Mouse (Mus musculus) layer of hippocampus, postnatal 10 days (tissue): ENCODE measurements around the gene Wfdc17. TPM values are rescaled to one million over a fixed set of nuclear protein-coding genes. Genes with fewer than 3 reads are reported as not detected.
A peak's percentile ranks its signal among the peaks of the same experiment; 100 is the strongest.

ENCODE experiments used
- DNase-seq, 2 experiments: peaks; one replicate each; pipeline ENCODE4 v3.0.0; 2021; ENCODE audit warnings: low spot score in 2 of 2
- total RNA-seq, 2 experiments: library from RNA; stranded (reverse); gene quantifications; 2 replicates each; pipeline ENCODE4 v1.2.3; 2021

Gene Wfdc17
- total RNA-seq, 2 experiments from 2014 or later, result not detected

DNA sequence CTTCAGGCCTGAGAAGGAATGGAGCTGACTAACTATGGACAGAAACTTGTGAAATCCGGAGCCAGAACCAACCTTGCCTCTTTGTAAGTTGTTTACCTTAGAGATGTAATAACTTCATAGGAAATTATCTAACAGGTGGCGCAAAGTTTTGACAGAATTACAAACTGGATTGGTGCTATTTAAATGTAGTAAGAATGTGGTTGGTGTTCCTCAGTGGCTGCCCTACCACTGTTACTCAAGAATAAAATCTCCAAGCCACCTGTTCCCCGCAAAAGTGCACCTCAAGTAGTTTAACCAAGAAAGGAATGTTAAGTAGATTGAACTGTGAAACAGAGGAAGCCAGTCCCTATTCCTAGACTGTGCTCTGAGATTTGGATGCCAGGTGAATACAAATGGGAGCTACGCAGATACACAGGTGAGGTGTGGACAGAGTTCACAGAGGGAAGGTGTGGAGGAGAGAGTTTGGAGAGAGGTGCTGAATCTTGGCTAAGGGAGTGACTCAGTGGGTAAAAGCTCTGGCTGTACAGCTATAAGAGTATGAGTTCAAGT, 36.7 kb downstream of the Wfdc17 start:
- no peak for DNase-seq

DNA sequence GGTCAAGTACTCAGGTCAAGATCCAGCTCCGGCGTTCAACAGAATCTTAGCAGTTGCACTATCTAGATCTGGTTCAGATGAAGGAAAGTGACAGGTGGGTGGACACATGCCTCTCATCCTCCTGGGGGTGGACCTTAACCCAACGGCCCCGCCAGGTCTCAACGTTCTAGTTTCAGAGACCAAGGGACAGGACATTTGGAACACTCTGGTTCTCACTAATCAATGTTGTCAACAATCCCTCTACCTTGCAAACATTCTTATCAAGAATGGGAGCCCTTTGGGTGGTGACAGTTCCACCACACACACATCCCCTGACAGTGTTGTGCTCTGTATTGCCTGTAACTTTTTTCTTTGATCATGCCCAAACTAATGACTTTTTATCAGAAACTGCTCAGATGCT, 38.0 kb downstream of the Wfdc17 start:
- no peak for DNase-seq

DNA sequence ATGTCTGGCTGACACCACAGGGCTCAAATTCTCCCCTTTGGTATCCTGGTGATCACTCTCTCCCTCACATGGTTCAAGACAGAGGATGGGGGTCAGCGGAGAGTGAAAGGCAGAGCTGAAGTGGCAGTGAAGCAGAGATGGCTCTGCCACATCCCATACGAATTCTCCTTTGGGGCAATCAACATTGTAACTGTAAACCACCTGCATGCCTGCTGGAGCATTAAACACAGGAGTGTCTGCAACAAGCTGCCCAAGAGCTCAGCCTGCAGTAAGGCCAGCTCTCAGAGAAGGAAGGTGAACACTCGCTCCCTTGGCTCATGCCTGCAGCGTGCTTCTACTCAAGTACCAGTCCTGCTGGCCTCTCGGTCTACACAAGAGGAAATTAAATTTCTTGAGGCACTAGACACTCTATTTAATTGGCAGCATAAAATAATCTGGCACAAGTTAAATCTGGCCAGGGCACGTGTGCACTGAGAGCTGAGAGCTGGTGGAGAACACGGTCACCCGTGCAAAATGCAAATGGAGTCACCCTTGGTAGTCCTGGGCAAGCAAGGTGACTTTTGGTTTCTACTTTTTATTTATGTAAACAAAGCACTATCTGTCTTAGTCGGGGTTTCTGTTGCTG, 39.1 kb downstream of the Wfdc17 start:
- no peak for DNase-seq

DNA sequence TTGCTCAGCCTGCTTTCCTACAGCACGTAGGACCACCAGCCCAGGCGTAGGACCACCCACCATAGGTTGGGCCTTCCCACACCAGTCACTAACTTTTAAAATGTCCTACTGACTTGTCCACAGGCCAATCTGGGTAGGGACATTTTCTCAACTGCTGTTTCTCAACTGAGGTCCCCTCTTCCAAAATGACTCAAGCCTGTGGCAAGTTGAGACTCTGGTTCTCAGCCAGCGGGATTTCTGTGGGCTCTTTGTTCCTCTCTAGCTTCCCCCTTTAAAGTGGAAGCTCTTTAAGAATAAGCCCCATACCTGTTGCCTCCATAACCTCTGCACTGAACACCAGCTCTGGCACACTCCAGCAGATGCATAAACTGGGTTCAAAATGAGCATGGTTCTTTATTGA, 39.7 kb downstream of the Wfdc17 start:
- DNase-seq, result no peak

DNA sequence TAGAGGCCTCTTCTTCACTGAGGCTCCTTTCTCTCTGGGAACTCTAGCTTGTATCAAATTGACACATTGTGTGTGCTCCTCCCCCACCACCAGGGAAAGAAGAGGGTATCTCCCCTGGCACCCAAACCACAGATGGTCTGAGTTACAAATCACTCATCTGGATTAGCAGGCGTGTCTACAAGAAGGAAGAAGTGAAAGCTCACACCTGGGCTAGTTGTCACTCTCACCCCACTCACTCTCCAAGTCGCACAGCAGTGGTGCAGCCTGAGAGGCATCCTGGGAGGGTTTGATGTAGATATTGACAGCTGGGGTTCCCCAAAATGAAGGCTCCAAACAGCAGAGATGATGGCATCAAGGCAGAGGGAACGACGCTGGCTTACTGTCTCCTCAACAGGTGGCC, 42.4 kb downstream of the Wfdc17 start:
- DNase-seq, result no peak

DNA sequence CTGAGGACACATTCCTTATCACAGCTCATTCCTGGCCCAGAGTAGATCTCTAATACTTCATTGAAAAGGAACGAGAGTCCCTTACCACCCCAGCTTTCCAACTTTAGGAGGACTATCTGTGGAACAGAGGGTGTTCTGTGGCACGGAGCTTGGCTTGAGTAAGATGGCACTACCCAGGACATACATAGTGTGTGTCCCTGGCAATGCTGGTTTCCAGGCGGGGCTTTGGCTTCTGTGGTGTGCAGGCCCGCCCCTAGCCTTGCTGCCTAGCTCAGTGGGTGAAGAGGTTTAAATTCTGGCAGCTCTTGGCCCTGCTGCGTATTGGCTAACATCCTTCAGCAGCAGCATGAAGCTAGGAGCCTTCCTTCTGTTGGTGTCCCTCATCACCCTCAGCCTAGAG, 42.9 kb downstream of the Wfdc17 start, which contains the start of gene Wfdc21:
Wfdc21 (plus strand) TSS at position 260 of the 400 bp plus-strand sequence.
- DNase-seq, result no peak

DNA sequence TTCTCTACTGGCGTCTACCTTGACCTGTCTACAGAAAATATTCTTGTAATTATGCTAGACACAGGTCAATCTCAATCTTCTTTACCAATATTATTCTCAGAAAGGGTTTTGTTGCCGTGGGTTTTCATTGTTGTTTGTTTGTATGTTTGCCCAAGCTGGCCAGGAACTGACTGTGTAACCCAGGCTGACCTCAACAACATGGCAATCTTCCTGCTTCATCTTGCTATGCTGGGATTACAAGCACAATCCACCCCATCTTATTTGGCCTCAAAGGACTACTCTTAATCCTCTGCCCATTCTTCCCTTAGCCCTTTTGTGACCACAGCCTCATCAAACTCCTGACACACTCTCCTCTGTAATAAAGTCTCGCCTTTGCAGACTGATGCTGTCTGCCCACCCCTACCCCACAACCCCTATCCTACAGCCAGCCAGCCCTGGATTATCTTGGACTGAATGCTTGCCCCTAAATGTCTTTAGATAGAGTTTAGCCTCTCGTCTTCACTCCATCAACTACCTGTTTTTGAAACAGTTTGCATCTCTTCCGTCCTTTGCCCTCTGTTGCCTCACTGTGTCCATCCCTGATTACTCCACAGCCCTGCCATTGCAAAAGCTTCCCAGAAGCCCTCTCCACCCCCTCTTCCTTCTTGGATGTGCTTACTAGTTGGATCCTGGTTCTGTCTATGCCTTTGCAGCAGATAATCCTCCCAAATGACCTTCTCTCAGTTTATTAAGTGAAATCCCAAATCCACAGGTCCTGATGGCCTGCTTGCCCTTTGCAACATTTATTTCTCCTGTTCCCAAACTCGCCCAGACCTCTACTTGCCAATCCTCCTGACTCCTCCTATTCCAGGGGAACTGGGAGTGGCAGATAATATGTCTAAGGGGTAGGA, 43.8 kb downstream of the Wfdc17 start:
- DNase-seq, result no peak

DNA sequence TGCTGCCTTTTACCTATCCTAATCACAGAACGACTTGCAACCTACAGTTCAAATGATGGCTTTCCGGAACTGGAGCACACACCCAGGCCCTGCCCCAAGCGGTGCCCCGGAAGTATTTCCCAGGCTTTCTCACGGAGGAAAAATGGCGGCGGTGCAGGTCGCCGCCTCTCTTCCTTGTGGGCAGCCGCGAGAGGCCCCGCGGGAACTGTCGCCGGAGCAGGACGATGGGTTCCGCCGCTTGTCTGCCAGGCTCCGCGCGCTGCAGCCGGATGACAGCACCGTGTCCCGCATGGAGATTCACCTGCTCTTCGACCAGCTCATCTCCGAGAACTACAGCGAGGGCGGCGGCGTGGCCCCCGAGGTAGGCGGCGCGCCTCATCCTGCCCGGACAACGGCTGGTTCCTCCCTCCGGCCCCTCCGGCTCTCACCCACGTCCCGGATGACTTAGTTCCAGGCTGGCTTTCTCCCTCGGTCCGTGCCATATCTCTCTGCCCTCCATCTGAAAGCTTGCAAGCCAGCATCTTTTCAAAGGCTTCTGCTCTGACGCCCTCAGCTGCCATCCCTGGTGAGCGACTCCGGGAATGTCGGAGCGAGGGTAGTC, 49.9 kb downstream of the Wfdc17 start, which contains the start of gene Heatr6:
Heatr6 (plus strand) TSS at position 116 of the 601 bp plus-strand sequence.
- DNase-seq, result peak; percentile 91 to 94

DNA sequence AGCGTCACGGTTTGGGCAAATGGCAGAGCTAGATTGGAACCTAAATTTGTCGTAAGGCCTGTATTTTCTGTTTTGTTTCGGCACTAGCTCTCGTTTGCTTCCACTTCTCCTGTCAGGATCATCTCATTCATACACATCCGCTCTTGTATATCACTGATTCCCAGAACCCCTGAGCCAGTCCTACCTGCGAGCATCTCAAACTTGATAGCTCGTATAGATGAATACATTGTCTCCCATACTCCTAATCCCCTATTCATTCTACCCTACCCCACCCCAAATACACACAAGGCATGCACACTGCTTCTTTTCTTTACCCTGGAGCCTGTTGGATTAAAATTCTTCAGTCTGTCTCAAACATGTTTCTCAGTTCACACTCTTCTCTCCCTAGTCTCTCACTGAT, 50.4 kb downstream of the Wfdc17 start:
- no peak for DNase-seq

Other genes starting within 250 kb of the Wfdc17 start
- 1 to 10 TPM; 3.9 to 4.3 TPM for gene Mmp28, start 240.9 kb upstream of the Wfdc17 start, total RNA-seq
- gene Taf15, start 230.9 kb upstream of the Wfdc17 start, total RNA-seq, result 10 to 100 TPM; 68.2 to 76.1 TPM
- gene Heatr9, start 181.8 kb upstream of the Wfdc17 start, total RNA-seq, result not detected
- gene Ccl5, start 173.5 kb upstream of the Wfdc17 start, total RNA-seq, result not detected
- 1 to 10 TPM; 1.9 to 3.0 TPM for gene Ccl9, start 125.4 kb upstream of the Wfdc17 start, total RNA-seq
- gene Ccl6, start 110.9 kb upstream of the Wfdc17 start, total RNA-seq, result 1 to 10 TPM; 1.1 to 1.7 TPM
- not detected for gene Rpl9-ps1, start 58.4 kb upstream of the Wfdc17 start, total RNA-seq
- under 1 TPM in 1 of 2 experiments, not detected in 1; 0.62 TPM for gene Ccl3, start 54.6 kb upstream of the Wfdc17 start, total RNA-seq
- not detected for gene Ccl4, start 41.4 kb upstream of the Wfdc17 start, total RNA-seq
- not detected for gene Wfdc18, start 5.0 kb downstream of the Wfdc17 start, total RNA-seq
- not detected for gene Wfdc21, start 42.9 kb downstream of the Wfdc17 start, total RNA-seq
- gene Heatr6, start 49.7 kb downstream of the Wfdc17 start, total RNA-seq, result 10 to 100 TPM; 19.6 to 20.8 TPM
- gene Hnf1b, start 146.1 kb downstream of the Wfdc17 start, total RNA-seq, result under 1 TPM in 1 of 2 experiments, not detected in 1; 0.21 TPM
- gene Ddx52, start 238.1 kb downstream of the Wfdc17 start, total RNA-seq, result 10 to 100 TPM; 12.1 to 12.7 TPM